Mouse (Mus musculus): ENCODE data around the gene Ppp1r27.

Gene Ppp1r27

DNA sequence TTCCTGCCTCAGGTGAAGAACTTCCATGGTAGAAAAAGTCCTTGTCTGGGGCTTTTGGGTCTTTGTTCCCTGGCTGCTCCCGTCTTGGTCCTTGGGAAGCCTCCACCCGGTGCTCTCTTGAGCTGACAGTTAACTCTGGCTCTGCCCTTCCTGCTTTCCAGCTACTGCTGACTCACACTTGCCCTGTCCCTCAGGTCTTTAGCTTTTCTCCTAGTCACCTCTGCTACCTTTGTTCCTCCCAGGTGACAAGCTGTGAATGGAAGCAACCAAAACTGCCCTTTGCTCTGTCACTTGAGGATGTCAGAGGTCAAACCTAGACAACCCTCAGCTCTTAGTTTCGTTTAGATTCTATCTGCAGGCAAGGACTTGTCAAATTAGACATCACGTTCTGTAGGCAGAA is 41.0 kb downstream of the Ppp1r27 start:
- peaks cover 27% of the 10 kb centered on the region for H3K4me1 ChIP-seq (replicated peaks; ENCODE audit: low read depth, low read length)
- peaks cover 21% of the 10 kb centered on the region for H3K27me3 ChIP-seq (ENCODE audit: insufficient read depth, low read length)
- no peak overlapping the region for H3K4me3 ChIP-seq (replicated peaks; ENCODE audit: low read length)
- TF ChIP-seq NANOG (IDR thresholded peaks at IDR 0.05; ENCODE audit: borderline replicate concordance, low read length) = no peak
- TF ChIP-seq POU5F1 (IDR thresholded peaks at IDR 0.05; ENCODE audit: borderline replicate concordance, low read length) = no peak
- TF ChIP-seq CTCF (conservative IDR thresholded peaks at IDR 0.05; ENCODE audit: low read length) = no peak
- no peaks in the 10 kb centered on the region for H3K36me3 ChIP-seq (ENCODE audit: insufficient read depth, low read length)
- no peaks in the 10 kb centered on the region for H3K9me3 ChIP-seq (ENCODE audit: low read length)

DNA sequence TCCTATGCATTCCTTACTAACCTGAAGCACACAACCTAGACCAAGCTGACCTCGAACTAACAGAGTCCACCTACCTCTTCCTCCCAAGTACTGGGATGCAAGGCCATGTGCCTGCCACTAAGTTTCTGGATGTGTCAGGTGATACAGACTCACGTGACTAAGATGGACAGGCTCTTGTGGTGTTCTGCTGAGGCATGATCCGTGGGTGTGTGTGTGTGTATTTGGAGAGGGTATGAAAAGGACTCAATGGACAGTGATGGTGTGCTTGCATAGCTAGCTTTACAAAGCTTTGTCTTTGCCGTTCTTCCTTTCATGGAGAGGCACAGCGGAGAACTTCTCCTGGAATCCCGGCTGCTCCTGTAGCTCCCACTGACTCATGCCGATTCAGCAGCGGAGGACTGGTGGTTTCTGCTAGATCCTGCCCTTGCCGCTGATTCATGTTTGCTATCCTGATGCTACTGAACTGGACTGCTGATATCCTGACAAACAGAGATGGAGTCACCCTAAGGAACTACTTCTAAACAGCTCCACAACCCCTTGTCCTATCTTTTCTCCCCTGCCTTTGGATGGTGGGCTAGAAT is 42.6 kb downstream of the Ppp1r27 start:
- Histone ChIP-seq H3K4me3 (replicated peaks; ENCODE audit: low read length) (no peak overlapping the region), H3K36me3 (ENCODE audit: insufficient read depth, low read length) (no peaks in the 10 kb centered on the region), H3K4me1 (replicated peaks; ENCODE audit: low read depth, low read length) (peaks cover 27% of the 10 kb centered on the region), H3K9me3 (ENCODE audit: low read length) (no peaks in the 10 kb centered on the region), H3K27me3 (ENCODE audit: insufficient read depth, low read length) (peaks cover 21% of the 10 kb centered on the region)
- TF ChIP-seq CTCF (conservative IDR thresholded peaks at IDR 0.05; ENCODE audit: low read length) (no peak), NANOG (IDR thresholded peaks at IDR 0.05; ENCODE audit: borderline replicate concordance, low read length) (no peak)

DNA sequence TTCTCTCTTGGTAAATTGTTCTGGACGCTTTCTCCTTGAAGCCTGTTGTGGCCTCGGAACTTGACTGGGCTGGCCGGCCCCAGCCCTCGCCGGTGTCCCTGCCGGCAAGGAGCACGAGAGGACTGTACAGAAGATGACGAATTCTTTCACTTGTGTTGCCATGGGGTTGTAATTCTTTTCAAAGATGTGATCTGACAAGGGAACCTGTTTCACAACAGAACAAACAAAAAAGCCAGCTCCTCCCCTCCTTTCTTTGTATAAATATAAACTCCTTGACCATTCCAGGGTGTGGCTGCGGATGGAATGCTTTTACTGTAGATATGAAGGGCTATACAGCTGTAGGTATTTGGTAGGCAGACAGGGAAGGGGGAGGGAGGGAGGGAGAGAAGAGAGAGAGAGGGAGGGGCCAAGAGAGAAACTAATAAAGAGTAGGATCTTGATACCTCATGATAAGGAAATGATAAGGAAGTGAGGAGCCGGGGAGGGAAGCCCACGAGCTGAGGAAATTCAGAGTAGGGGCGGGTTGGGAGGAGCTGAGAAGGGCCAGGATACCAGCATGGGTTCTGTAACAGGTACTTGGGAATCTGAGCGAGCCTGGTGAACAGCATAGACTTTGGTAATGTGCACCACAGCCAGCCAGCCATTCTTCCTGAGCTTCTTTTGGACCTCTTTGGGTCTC is 43.2 kb downstream of the Ppp1r27 start:
- no peaks in the 10 kb centered on the region for H3K36me3 ChIP-seq (ENCODE audit: insufficient read depth, low read length)
- TF ChIP-seq NANOG (IDR thresholded peaks at IDR 0.05; ENCODE audit: borderline replicate concordance, low read length) (no peak), POU5F1 (IDR thresholded peaks at IDR 0.05; ENCODE audit: borderline replicate concordance, low read length) (no peak), CTCF (conservative IDR thresholded peaks at IDR 0.05; ENCODE audit: low read length) (no peak)
- no peak overlapping the region for H3K4me3 ChIP-seq (replicated peaks; ENCODE audit: low read length)
- peaks cover 21% of the 10 kb centered on the region for H3K27me3 ChIP-seq (ENCODE audit: insufficient read depth, low read length)
- peaks cover 21% of the 10 kb centered on the region for H3K4me1 ChIP-seq (replicated peaks; ENCODE audit: low read depth, low read length)
- no peaks in the 10 kb centered on the region for H3K9me3 ChIP-seq (ENCODE audit: low read length)

DNA sequence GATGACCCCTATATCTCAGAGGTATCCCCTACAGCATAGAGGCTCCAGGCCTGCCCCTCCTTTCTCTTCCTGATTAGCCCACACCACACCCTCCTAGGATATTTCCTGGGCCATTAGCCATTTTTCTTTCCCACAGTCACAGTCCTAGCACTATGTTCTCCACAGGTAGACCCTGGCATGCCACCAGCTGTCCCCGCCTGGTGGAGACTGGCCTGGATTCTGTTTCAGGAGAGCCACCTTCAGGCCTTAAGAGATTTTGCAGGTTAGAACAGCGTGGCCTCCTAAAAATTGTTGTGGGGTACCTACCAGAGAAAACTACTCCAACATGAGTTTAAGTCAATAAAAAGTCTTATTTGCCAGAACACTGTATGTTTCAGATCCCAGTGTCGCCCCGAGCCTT is 44.0 kb downstream of the Ppp1r27 start:
- H3K27me3 ChIP-seq (ENCODE audit: insufficient read depth, low read length) = peaks cover 20% of the 10 kb centered on the region
- H3K4me3 ChIP-seq (replicated peaks; ENCODE audit: low read length) = no peak overlapping the region
- no peaks in the 10 kb centered on the region for H3K9me3 ChIP-seq (ENCODE audit: low read length)
- no peaks in the 10 kb centered on the region for H3K36me3 ChIP-seq (ENCODE audit: insufficient read depth, low read length)
- H3K4me1 ChIP-seq (replicated peaks; ENCODE audit: low read depth, low read length) = peaks cover 20% of the 10 kb centered on the region
- TF ChIP-seq CTCF (conservative IDR thresholded peaks at IDR 0.05; ENCODE audit: low read length) = peak; percentile 17; the same call in 1 of the 2 replicates
- TF ChIP-seq NANOG (IDR thresholded peaks at IDR 0.05; ENCODE audit: borderline replicate concordance, low read length) = no peak
- no peak for TF ChIP-seq POU5F1 (IDR thresholded peaks at IDR 0.05; ENCODE audit: borderline replicate concordance, low read length)

DNA sequence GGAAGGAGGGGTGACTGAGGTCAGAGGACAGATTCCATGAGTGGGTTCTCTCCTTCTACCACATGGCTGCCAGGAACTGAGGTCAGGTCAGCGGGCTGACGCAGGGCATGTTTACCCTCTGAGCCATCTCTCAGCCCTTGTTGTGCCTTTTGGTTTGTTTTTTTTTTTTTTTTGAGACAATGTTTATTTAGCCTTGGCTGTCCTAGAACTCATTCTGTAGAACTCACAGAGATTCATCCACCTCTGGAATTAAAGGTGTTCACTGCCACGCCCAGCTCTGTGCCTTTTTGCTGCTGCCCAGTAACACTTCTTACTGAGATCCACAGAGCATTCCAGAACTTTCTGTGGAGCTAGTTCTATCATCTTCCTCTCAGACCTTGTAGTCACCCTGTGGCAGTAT is 45.3 kb downstream of the Ppp1r27 start:
- H3K4me3 ChIP-seq (replicated peaks; ENCODE audit: low read length) = no peak overlapping the region
- no peaks in the 10 kb centered on the region for H3K9me3 ChIP-seq (ENCODE audit: low read length)
- H3K27me3 ChIP-seq (ENCODE audit: insufficient read depth, low read length) = peaks cover 15% of the 10 kb centered on the region
- H3K36me3 ChIP-seq (ENCODE audit: insufficient read depth, low read length) = no peaks in the 10 kb centered on the region
- TF ChIP-seq NANOG (IDR thresholded peaks at IDR 0.05; ENCODE audit: borderline replicate concordance, low read length) (no peak), POU5F1 (IDR thresholded peaks at IDR 0.05; ENCODE audit: borderline replicate concordance, low read length) (no peak), CTCF (conservative IDR thresholded peaks at IDR 0.05; ENCODE audit: low read length) (no peak)
- peaks cover 15% of the 10 kb centered on the region for H3K4me1 ChIP-seq (replicated peaks; ENCODE audit: low read depth, low read length)

DNA sequence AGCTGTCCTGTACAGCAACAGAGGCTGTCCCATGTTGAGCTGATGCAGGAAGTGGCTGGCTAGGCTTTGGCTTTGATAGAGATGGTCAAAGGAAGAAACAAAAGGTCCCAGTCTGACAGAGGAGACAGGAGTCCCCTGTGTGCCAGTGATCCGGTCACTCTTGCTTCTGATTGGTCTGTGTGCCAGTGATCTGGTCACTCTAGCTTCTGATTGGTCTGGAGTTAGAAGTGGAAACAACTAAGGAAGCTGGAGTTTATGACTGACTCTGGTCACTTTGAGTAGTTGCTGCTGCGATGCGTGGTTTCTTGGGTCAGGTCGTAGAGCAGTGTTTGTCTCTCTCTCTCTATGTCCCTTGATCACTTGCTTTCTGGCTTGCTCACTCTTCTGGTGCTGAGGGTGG is 49.2 kb downstream of the Ppp1r27 start:
- Histone ChIP-seq H3K4me1 (replicated peaks; ENCODE audit: low read depth, low read length) (peaks cover 24% of the 10 kb centered on the region), H3K36me3 (ENCODE audit: insufficient read depth, low read length) (peaks cover 30% of the 10 kb centered on the region), H3K27me3 (ENCODE audit: insufficient read depth, low read length) (no peaks in the 10 kb centered on the region), H3K9me3 (ENCODE audit: low read length) (no peaks in the 10 kb centered on the region), H3K4me3 (replicated peaks; ENCODE audit: low read length) (no peak overlapping the region)
- TF ChIP-seq NANOG (IDR thresholded peaks at IDR 0.05; ENCODE audit: borderline replicate concordance, low read length) (no peak), POU5F1 (IDR thresholded peaks at IDR 0.05; ENCODE audit: borderline replicate concordance, low read length) (no peak), CTCF (conservative IDR thresholded peaks at IDR 0.05; ENCODE audit: low read length) (no peak)

DNA sequence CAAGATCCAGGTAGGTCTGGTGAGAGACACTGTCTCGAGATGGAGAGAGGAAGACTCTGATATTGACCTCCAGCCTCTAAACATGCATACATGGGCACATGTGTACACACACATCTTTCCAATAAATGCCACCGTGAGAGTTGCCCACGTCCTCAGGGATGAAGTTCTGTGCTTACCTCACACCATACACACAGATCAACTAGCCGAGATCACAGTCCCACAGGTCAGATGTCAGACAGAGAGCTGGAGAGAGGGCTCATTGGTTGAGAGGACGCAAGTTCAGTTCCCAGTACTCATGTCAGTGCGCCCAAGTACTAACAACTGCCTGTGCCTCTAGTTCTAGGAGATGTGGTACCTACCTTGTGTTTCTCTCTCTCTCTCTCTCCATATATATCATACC is 49.9 kb downstream of the Ppp1r27 start:
- Histone ChIP-seq H3K4me1 (replicated peaks; ENCODE audit: low read depth, low read length) (peaks cover 26% of the 10 kb centered on the region), H3K36me3 (ENCODE audit: insufficient read depth, low read length) (peaks cover 37% of the 10 kb centered on the region), H3K9me3 (ENCODE audit: low read length) (no peaks in the 10 kb centered on the region), H3K4me3 (replicated peaks; ENCODE audit: low read length) (no peak overlapping the region), H3K27me3 (ENCODE audit: insufficient read depth, low read length) (no peaks in the 10 kb centered on the region)
- TF ChIP-seq NANOG (IDR thresholded peaks at IDR 0.05; ENCODE audit: borderline replicate concordance, low read length) (no peak), CTCF (conservative IDR thresholded peaks at IDR 0.05; ENCODE audit: low read length) (no peak), POU5F1 (IDR thresholded peaks at IDR 0.05; ENCODE audit: borderline replicate concordance, low read length) (no peak)

DNA sequence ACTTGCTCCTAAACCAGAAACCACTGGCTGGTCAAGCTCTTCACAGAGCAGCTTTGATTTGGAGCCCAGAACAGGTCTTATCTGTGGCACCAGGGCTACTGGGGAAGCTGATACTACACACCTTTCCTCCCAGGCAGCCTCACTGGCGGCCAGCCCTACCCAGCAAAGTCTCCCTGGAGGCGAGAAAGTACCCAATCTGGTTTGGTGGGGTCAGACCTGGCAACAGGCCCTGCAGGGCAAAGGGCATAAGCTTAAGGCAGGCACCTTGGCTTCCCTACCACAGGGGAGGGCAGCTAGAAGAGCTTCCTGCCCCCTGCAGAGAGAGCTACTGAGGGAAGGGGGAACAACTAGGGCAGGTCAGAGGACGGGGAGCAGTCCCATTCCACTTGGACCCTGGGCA is 50.6 kb downstream of the Ppp1r27 start:
- TF ChIP-seq NANOG (IDR thresholded peaks at IDR 0.05; ENCODE audit: borderline replicate concordance, low read length) (no peak), CTCF (conservative IDR thresholded peaks at IDR 0.05; ENCODE audit: low read length) (no peak), POU5F1 (IDR thresholded peaks at IDR 0.05; ENCODE audit: borderline replicate concordance, low read length) (no peak)
- Histone ChIP-seq H3K4me1 (replicated peaks; ENCODE audit: low read depth, low read length) (peaks cover 26% of the 10 kb centered on the region), H3K36me3 (ENCODE audit: insufficient read depth, low read length) (peaks cover 44% of the 10 kb centered on the region), H3K9me3 (ENCODE audit: low read length) (no peaks in the 10 kb centered on the region), H3K27me3 (ENCODE audit: insufficient read depth, low read length) (no peaks in the 10 kb centered on the region), H3K4me3 (replicated peaks; ENCODE audit: low read length) (no peak overlapping the region)

Data from E14TG2a.4 (cell line).